In the genomic region with DNA sequence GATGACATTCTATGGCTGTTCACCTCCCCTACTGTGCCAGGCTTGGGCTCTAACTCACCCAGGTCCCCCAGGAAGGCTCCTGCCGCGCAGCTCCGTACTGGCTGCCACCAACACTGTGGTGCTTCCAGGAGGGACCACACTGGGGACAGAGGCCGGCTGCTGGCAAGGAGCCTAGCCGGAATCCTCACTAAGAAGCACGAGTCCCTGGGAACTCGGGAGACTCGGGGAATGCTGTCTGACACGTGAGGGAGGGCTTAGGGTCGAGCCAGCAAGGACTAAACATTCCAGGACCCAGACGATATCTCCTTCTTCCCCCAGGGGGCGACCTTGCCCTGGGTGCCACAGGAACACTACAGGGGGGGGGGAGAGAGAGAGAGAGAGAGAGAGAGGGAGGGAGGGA, we compare ENCODE assay signal across 9 mouse cellular contexts.
A peak's percentile ranks its signal among the peaks of the same experiment; 100 is the strongest.
DNase-seq lines count a peak whose midpoint lies in the region; ATAC-seq and TF ChIP-seq lines count a peak whose summit lies in the region.
"Had no signal": no experiment of that assay in that cellular context is flagged by ENCODE, and none has a peak within 500 bp of the region (broad histone marks: within the 10 kb centered on the region; RNA-seq: fewer than 3 reads in every experiment).

No protein-coding gene starts in this region.

- H3K4me2 ChIP-seq in forebrain, embryonic 12.5 days: peak overlapping the region; percentile 47
- H3K4me2 ChIP-seq in hindbrain, embryonic 16.5 days (ENCODE audit: low read length): peak overlapping the region; percentile 49
- peak overlapping the region; percentile 33 for H3K4me2 ChIP-seq in liver, embryonic 13.5 days
- H3K4me2 ChIP-seq in stomach, embryonic 16.5 days (ENCODE audit: low read depth, low read length): peak overlapping the region; percentile 45

- peak overlapping the region; percentile 33; the same call in 1 of the 2 replicates for H3K9ac ChIP-seq in forebrain, embryonic 12.5 days
- H3K9ac ChIP-seq in hindbrain, embryonic 16.5 days (ENCODE audit: low read depth, low read length): peak overlapping the region; percentile 9; the same call in 1 of the 2 replicates
- H3K9ac ChIP-seq in liver, embryonic 13.5 days: no peak overlapping the region
- H3K9ac ChIP-seq in stomach, embryonic 16.5 days (ENCODE audit: low read length): no peak overlapping the region

- peak; percentile 47 for ATAC-seq in forebrain, embryonic 12.5 days (ENCODE audit: low FRiP score)
- ATAC-seq in hindbrain, embryonic 16.5 days: peak; percentile 18; the same call in 1 of the 2 replicates
- no peak; the same call in 1 of the 2 replicates for ATAC-seq in liver, embryonic 13.5 days (ENCODE audit: low read depth)
- peak; percentile 30; the same call in 1 of the 2 replicates for ATAC-seq in stomach, embryonic 16.5 days (ENCODE audit: insufficient read depth, low FRiP score)

- peak; percentile 56 for TF ChIP-seq CTCF in layer of hippocampus, adult 2 months (conservative IDR thresholded peaks at IDR 0.05)
- no peak for TF ChIP-seq CTCF in thymus, adult 2 months (IDR thresholded peaks at IDR 0.05; ENCODE audit: borderline replicate concordance, control insufficient read depth, extremely low read depth, insufficient read depth, low read length, poor library complexity)

- no peaks in the 10 kb centered on the region for H3K9me3 ChIP-seq in forebrain, embryonic 12.5 days
- H3K9me3 ChIP-seq in hindbrain, embryonic 16.5 days (ENCODE audit: control insufficient read depth, low read length): no peaks in the 10 kb centered on the region
- no peaks in the 10 kb centered on the region for H3K9me3 ChIP-seq in liver, embryonic 13.5 days (replicated peaks)
- 0 out of 2 replicates have a peak, but pooled peaks cover 3% of the 10 kb centered on the region for H3K9me3 ChIP-seq in stomach, embryonic 16.5 days (replicated peaks; ENCODE audit: control insufficient read depth, low read length)

- H3K4me1 ChIP-seq in forebrain, embryonic 12.5 days: peaks cover 20% of the 10 kb centered on the region
- peaks cover 11% of the 10 kb centered on the region for H3K4me1 ChIP-seq in hindbrain, embryonic 16.5 days (ENCODE audit: control insufficient read depth, insufficient read depth, low read depth, low read length)
- no peaks in the 10 kb centered on the region for H3K4me1 ChIP-seq in liver, embryonic 13.5 days (replicated peaks)
- peaks cover 6% of the 10 kb centered on the region for H3K4me1 ChIP-seq in stomach, embryonic 16.5 days (ENCODE audit: control insufficient read depth, insufficient read depth, low read length)
- H3K4me1 ChIP-seq in thymus, adult 2 months (replicated peaks; ENCODE audit: control insufficient read depth, insufficient read depth, low read length): no peaks in the 10 kb centered on the region

- peak overlapping the region; percentile 46; the same call in 1 of the 2 replicates for H3K27ac ChIP-seq in layer of hippocampus, adult 2 months
- H3K27ac ChIP-seq in forebrain, embryonic 12.5 days: no peak overlapping the region
- no peak overlapping the region for H3K27ac ChIP-seq in hindbrain, embryonic 16.5 days (ENCODE audit: low read depth, low read length)
- H3K27ac ChIP-seq in liver, embryonic 13.5 days: no peak overlapping the region
- no peak overlapping the region for H3K27ac ChIP-seq in stomach, embryonic 16.5 days (ENCODE audit: low read length)
- H3K27ac ChIP-seq in thymus, adult 2 months (ENCODE audit: control insufficient read depth, insufficient read depth, low read length): no peak overlapping the region

- no peak overlapping the region for H3K4me3 ChIP-seq in layer of hippocampus, adult 2 months
- no peak overlapping the region for H3K4me3 ChIP-seq in forebrain, embryonic 12.5 days (replicated peaks)
- no peak overlapping the region for H3K4me3 ChIP-seq in hindbrain, embryonic 16.5 days (ENCODE audit: low read length)
- no peak overlapping the region for H3K4me3 ChIP-seq in liver, embryonic 13.5 days (replicated peaks)
- no peak overlapping the region for H3K4me3 ChIP-seq in stomach, embryonic 16.5 days (replicated peaks; ENCODE audit: low read length)
- H3K4me3 ChIP-seq in thymus, adult 2 months (ENCODE audit: control insufficient read depth, insufficient read depth, low read length): no peak overlapping the region
- H3K4me3 ChIP-seq: myocyte had no signal

- WGBS in forebrain, embryonic 12.5 days: 5% methylated on average over 10 of the region's 12 CpGs
- WGBS in hindbrain, embryonic 16.5 days: 2% methylated on average over 11 of the region's 12 CpGs
- WGBS in liver, embryonic 13.5 days (ENCODE audit: insufficient replicate concordance): 5% methylated on average over 11 of the region's 12 CpGs
- 3% methylated on average over 11 of the region's 12 CpGs for WGBS in stomach, embryonic 16.5 days
- 10% methylated on average over 12 of the region's 12 CpGs for WGBS in thymus, adult 2 months

- peak; percentile 37 to 67 for DNase-seq in layer of hippocampus, adult 2 months (ENCODE audit: low spot score in 2 of 2)
- no peak for DNase-seq in layer of hippocampus, adult 9-11 months
- DNase-seq in adrenal gland, postnatal 25 days: peak; percentile 60
- DNase-seq in liver, embryonic 13.5 days: no peak
- DNase-seq in thymus, adult 2 months: no peak

- no peaks in the 10 kb centered on the region for H3K36me3 ChIP-seq in forebrain, embryonic 12.5 days (replicated peaks)
- no peaks in the 10 kb centered on the region for H3K36me3 ChIP-seq in hindbrain, embryonic 16.5 days (ENCODE audit: control insufficient read depth, insufficient read depth, low read length)
- H3K36me3 ChIP-seq in liver, embryonic 13.5 days: no peaks in the 10 kb centered on the region
- H3K36me3 ChIP-seq in stomach, embryonic 16.5 days (ENCODE audit: control insufficient read depth, insufficient read depth, low read length): no peaks in the 10 kb centered on the region
- no peaks in the 10 kb centered on the region for H3K36me3 ChIP-seq in thymus, adult 2 months (ENCODE audit: control insufficient read depth, insufficient read depth, low read length)

- TF ChIP-seq POLR2A in thymus, adult 2 months (IDR thresholded peaks at IDR 0.05; ENCODE audit: control insufficient read depth, extremely low read depth, insufficient read depth, low read length, poor library complexity): no peak

- H3K27me3 ChIP-seq in forebrain, embryonic 12.5 days: peaks cover 35% of the 10 kb centered on the region
- H3K27me3 ChIP-seq in hindbrain, embryonic 16.5 days (replicated peaks; ENCODE audit: control insufficient read depth, insufficient read depth, low read length): no peaks in the 10 kb centered on the region
- no peaks in the 10 kb centered on the region for H3K27me3 ChIP-seq in liver, embryonic 13.5 days
- H3K27me3 ChIP-seq in stomach, embryonic 16.5 days (ENCODE audit: control insufficient read depth, insufficient read depth, low read length): no peaks in the 10 kb centered on the region; the same call in 1 of the 2 replicates
- no peaks in the 10 kb centered on the region for H3K27me3 ChIP-seq in thymus, adult 2 months (ENCODE audit: control insufficient read depth, insufficient read depth, low read length)

Comparison
In these comparisons a context has a peak if more than half of its experiments do, and no peak if none do; other contexts are left out.
1. DNase-seq: peak in layer of hippocampus, adult 2 months (2 of 2) and adrenal gland, postnatal 25 days (single experiment); none in layer of hippocampus, adult 9-11 months (single experiment), liver, embryonic 13.5 days (single experiment) and thymus, adult 2 months (single experiment).
2. H3K9ac ChIP-seq: peak in forebrain, embryonic 12.5 days (single experiment) and hindbrain, embryonic 16.5 days (single experiment); none in liver, embryonic 13.5 days (single experiment) and stomach, embryonic 16.5 days (single experiment).
3. Peak in every context shown above with its lines, with median percentiles within 50 percentile points of each other: H3K4me2 ChIP-seq.